Mouse (Mus musculus): ENCODE data around the gene Il4i1. TPM values are rescaled to one million over a fixed set of nuclear protein-coding genes. Genes with fewer than 3 reads are reported as not detected.

Il4i1 gene
- total RNA-seq (2023), result 1 to 10 TPM; 1.4 to 1.9 TPM

GRCm38 (mm10) chr7:44815721-44816469 lies at the start of gene Il4i1, which contains the start of gene Nup62:
TSS of gene Il4i1 (plus strand) at chr7:44816387.
TSS of gene Nup62 (plus strand) at chr7:44816088.

GRCm38 (mm10) chr7:44816470-44817021 lies 359 bp downstream of the Il4i1 start, which contains the start of gene Atf5:
TSS of gene Atf5 (minus strand) at chr7:44816658.

GRCm38 (mm10) chr7:44848561-44849415 lies 32.6 kb downstream of the Il4i1 start, which contains the start of the genes Akt1s1 and Tbc1d17:
TSS of gene Akt1s1 (plus strand) at chr7:44848991.
TSS of gene Tbc1d17 (minus strand) at chr7:44849079.

GRCm38 (mm10) chr7:44857042-44857552 lies 40.9 kb downstream of the Il4i1 start, which contains the start of gene Pnkp:
TSS of gene Pnkp (plus strand) at chr7:44857139.

GRCm38 (mm10) chr7:44869697-44870528 lies 53.7 kb downstream of the Il4i1 start, which contains the start of gene Ptov1:
TSS of gene Ptov1 (minus strand) at chr7:44869788.

Other genes starting within 250 kb of the Il4i1 start
- gene Napsa, start 244.0 kb upstream of the Il4i1 start, total RNA-seq (2023), result 1 to 10 TPM; 1.6 to 5.3 TPM
- gene Kcnc3, start 225.7 kb upstream of the Il4i1 start, total RNA-seq (2023), result under 1 TPM; 0.24 to 0.47 TPM
- under 1 TPM in 1 of 2 experiments, not detected in 1; 0.18 TPM for gene Myh14, start 145.5 kb upstream of the Il4i1 start, total RNA-seq (2023)
- gene Izumo2, start 107.6 kb upstream of the Il4i1 start, total RNA-seq (2023), result not detected
- gene Vrk3, start 68.0 kb upstream of the Il4i1 start, total RNA-seq (2023), result 10 to 100 TPM; 99.4 to 99.8 TPM
- gene Zfp473, start 65.3 kb upstream of the Il4i1 start, total RNA-seq (2023), result under 1 TPM; 0.93 to 0.98 TPM
- gene Nup62, start 299 bp upstream of the Il4i1 start, total RNA-seq (2023), result 10 to 100 TPM; 42.6 to 50.5 TPM
- 1 to 10 TPM; 4.9 to 5.0 TPM for gene Atf5, start 271 bp downstream of the Il4i1 start, total RNA-seq (2023)
- gene Akt1s1, start 32.6 kb downstream of the Il4i1 start, total RNA-seq (2023), result 10 to 100 TPM; 37.4 to 39.4 TPM
- 100 to 1,000 TPM in 1 of 2 experiments, 10 to 100 TPM in 1; 89.9 to 108 TPM for gene Tbc1d17, start 32.7 kb downstream of the Il4i1 start, total RNA-seq (2023)
- 10 to 100 TPM; 54.4 to 59.2 TPM for gene Pnkp, start 40.8 kb downstream of the Il4i1 start, total RNA-seq (2023)
- gene Ptov1, start 53.4 kb downstream of the Il4i1 start, total RNA-seq (2023), result 10 to 100 TPM; 24.2 to 25.2 TPM
- gene Med25, start 76.3 kb downstream of the Il4i1 start, total RNA-seq (2023), result 10 to 100 TPM; 67.2 to 73.6 TPM
- gene Fuz, start 79.7 kb downstream of the Il4i1 start, total RNA-seq (2023), result 10 to 100 TPM; 23.6 to 24.2 TPM
- gene Ap2a1, start 113.1 kb downstream of the Il4i1 start, total RNA-seq (2023), result 10 to 100 TPM; 80.0 to 86.8 TPM
- not detected for gene Tsks, start 126.8 kb downstream of the Il4i1 start, total RNA-seq (2023)
- gene Cpt1c, start 158.5 kb downstream of the Il4i1 start, total RNA-seq (2023), result under 1 TPM; 0.61 to 0.80 TPM
- 100 to 1,000 TPM; 143 to 165 TPM for gene Prmt1, start 170.2 kb downstream of the Il4i1 start, total RNA-seq (2023)
- gene Irf3, start 181.3 kb downstream of the Il4i1 start, total RNA-seq (2023), result 100 to 1,000 TPM; 138 to 172 TPM
- 10 to 100 TPM; 18.5 to 30.8 TPM for gene Bcl2l12, start 182.3 kb downstream of the Il4i1 start, total RNA-seq (2023)
- gene Scaf1, start 200.0 kb downstream of the Il4i1 start, total RNA-seq (2023), result 10 to 100 TPM; 81.3 to 91.5 TPM
- 10 to 100 TPM; 10.5 to 10.9 TPM for gene Rras, start 201.6 kb downstream of the Il4i1 start, total RNA-seq (2023)
- 10 to 100 TPM; 76.8 to 78.7 TPM for gene Prr12, start 236.5 kb downstream of the Il4i1 start, total RNA-seq (2023)
- gene Nosip, start 246.0 kb downstream of the Il4i1 start, total RNA-seq (2023), result 10 to 100 TPM; 65.9 to 68.4 TPM
- gene Prrg2, start 246.3 kb downstream of the Il4i1 start, total RNA-seq (2023), result 1 to 10 TPM; 1.4 to 1.5 TPM

Data from T-cell, adult 66 days (primary cell).